12 mouse cellular contexts compared by ENCODE assay signal in the genomic region with DNA sequence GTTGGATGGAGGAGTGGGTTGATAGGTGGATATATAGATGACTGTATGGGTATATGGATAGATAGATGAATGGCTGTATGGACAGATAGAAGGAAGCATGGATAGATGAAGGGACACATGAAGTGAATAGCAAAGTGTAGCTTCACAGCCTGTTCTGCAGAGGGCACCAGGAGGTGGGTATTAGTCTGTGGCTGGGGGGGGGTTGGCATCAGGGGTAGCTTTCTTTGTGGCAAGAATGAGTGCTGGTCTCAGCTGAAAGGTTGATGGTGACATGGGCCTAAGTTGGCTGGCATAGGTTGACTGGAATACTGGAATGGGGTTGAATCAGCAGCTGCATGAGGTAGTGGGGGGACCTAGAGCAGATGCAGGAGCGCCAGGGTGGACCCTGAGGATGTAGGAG. TPM values are rescaled to one million over a fixed set of nuclear protein-coding genes. Genes with fewer than 3 reads are reported as not detected.
DNase-seq lines count a peak whose midpoint lies in the region; ATAC-seq and TF ChIP-seq lines count a peak whose summit lies in the region.
"Had no signal": no experiment of that assay in that cellular context is flagged by ENCODE, and none has a peak within 500 bp of the region (broad histone marks: within the 10 kb centered on the region; RNA-seq: fewer than 3 reads in every experiment).

No protein-coding gene starts in this region.

- 8% methylated on average over 1 of the region's 1 CpGs for WGBS in heart, embryonic 10.5 days
- WGBS in forebrain, embryonic 14.5 days: 20% methylated on average over 1 of the region's 1 CpGs
- WGBS in limb, embryonic 14.5 days: 0% methylated on average over 1 of the region's 1 CpGs

- peak overlapping the region; percentile 90; the same call in 1 of the 2 replicates for H3K27ac ChIP-seq in heart, embryonic 10.5 days
- peak overlapping the region; percentile 97 for H3K27ac ChIP-seq in forebrain, embryonic 14.5 days (ENCODE audit: low read depth, low read length)
- no peak overlapping the region for H3K27ac ChIP-seq in limb, embryonic 14.5 days (replicated peaks; ENCODE audit: low read depth, low read length)

- peak; percentile 8; the same call in 1 of the 2 replicates for ATAC-seq in forebrain, embryonic 14.5 days
- no peak for ATAC-seq in limb, embryonic 14.5 days (ENCODE audit: low FRiP score, low read depth)

- H3K4me2 ChIP-seq in forebrain, embryonic 14.5 days (ENCODE audit: low read length): peak overlapping the region; percentile 93
- H3K4me2 ChIP-seq in limb, embryonic 14.5 days (replicated peaks; ENCODE audit: low read depth, low read length, severe bottlenecking): no peak overlapping the region

- no peak for TF ChIP-seq POLR2A in limb, embryonic 14.5 days (IDR thresholded peaks at IDR 0.05; ENCODE audit: borderline replicate concordance, extremely low read depth, insufficient read depth, insufficient read length)

- H3K9ac ChIP-seq in forebrain, embryonic 14.5 days (ENCODE audit: low read length): peak overlapping the region; percentile 98
- no peak overlapping the region for H3K9ac ChIP-seq in limb, embryonic 14.5 days (ENCODE audit: low read depth, low read length, severe bottlenecking)

- no peaks in the 10 kb centered on the region for H3K9me3 ChIP-seq in heart, embryonic 10.5 days
- H3K9me3 ChIP-seq in forebrain, embryonic 14.5 days (replicated peaks; ENCODE audit: control insufficient read depth, low read length): no peaks in the 10 kb centered on the region
- H3K9me3 ChIP-seq in limb, embryonic 14.5 days (ENCODE audit: control insufficient read depth, low read length): no peaks in the 10 kb centered on the region
- H3K9me3 ChIP-seq: intestine, embryonic 15.5 days had no signal

- H3K27me3 ChIP-seq in heart, embryonic 10.5 days (ENCODE audit: insufficient read depth, poor library complexity, severe bottlenecking): peaks cover 95% of the 10 kb centered on the region
- no peaks in the 10 kb centered on the region for H3K27me3 ChIP-seq in forebrain, embryonic 14.5 days (replicated peaks; ENCODE audit: control insufficient read depth, insufficient read depth, low read length)
- H3K27me3 ChIP-seq in limb, embryonic 14.5 days (ENCODE audit: control insufficient read depth, insufficient read depth, low read length): peaks cover 60% of the 10 kb centered on the region

- peaks cover 48% of the 10 kb centered on the region for H3K4me1 ChIP-seq in heart, embryonic 10.5 days
- H3K4me1 ChIP-seq in forebrain, embryonic 14.5 days (ENCODE audit: control insufficient read depth, insufficient read depth, low read length): peaks cover 30% of the 10 kb centered on the region
- peaks cover 5% of the 10 kb centered on the region; the same call in 1 of the 2 replicates for H3K4me1 ChIP-seq in limb, embryonic 14.5 days (ENCODE audit: control insufficient read depth, insufficient read depth, low read length)

- intact Hi-C loops in heart, postnatal 14 days (cut with DNase I): no loop called here

- peak overlapping the region; percentile 63 for H3K4me3 ChIP-seq in heart, embryonic 10.5 days
- peak overlapping the region; percentile 75 for H3K4me3 ChIP-seq in forebrain, embryonic 14.5 days (ENCODE audit: low read depth, low read length)
- peak overlapping the region; percentile 28; the same call in 1 of the 2 replicates for H3K4me3 ChIP-seq in limb, embryonic 14.5 days (replicated peaks; ENCODE audit: low read length)

- DNase-seq in heart, embryonic 10.5 days (ENCODE audit: low spot score): no peak
- DNase-seq in heart, postnatal 14 days: no peak
- peak; percentile 44 for DNase-seq in brain, adult 2 months (ENCODE audit: low read depth, low spot score)
- peak; percentile 31 for DNase-seq in forebrain, embryonic 14.5 days (ENCODE audit: low spot score)
- no peak for DNase-seq in limb, embryonic 14.5 days (ENCODE audit: low spot score)
- DNase-seq in thymus, adult 18-20 months: no peak
- DNase-seq in thymus, postnatal 0 days (ENCODE audit: low spot score): no peak
- DNase-seq in urinary bladder, adult 2 months (ENCODE audit: low spot score): no peak

- H3K36me3 ChIP-seq in heart, embryonic 10.5 days: no peaks in the 10 kb centered on the region
- H3K36me3 ChIP-seq in forebrain, embryonic 14.5 days (ENCODE audit: control insufficient read depth, insufficient read depth, low read length): peaks cover 19% of the 10 kb centered on the region
- H3K36me3 ChIP-seq in limb, embryonic 14.5 days (ENCODE audit: control insufficient read depth, insufficient read depth, low read length): no peaks in the 10 kb centered on the region
- H3K36me3 ChIP-seq: intestine, embryonic 15.5 days had no signal

RNA-seq across cellular contexts. Expression of gene Lrrc4b, which starts 12.4 kb away (rescaled TPM):
- 1.2 and 1.7 TPM in 2 replicates for polyA plus RNA-seq in heart, embryonic 10.5 days (2016; fragmentation: Nextera tagmentation; extraction: Ambion mirVana)
- 10 to 100 TPM; 18.7 to 19.7 TPM for total RNA-seq in heart, postnatal 14 days (2021)
- polyA plus RNA-seq in forebrain, embryonic 14.5 days (2014; fragmentation: Nextera tagmentation; extraction: Ambion mirVana): 20.8 and 22.1 TPM in 2 replicates
- polyA plus RNA-seq in limb, embryonic 14.5 days (2012; rRNA removed): 15.3 and 23.0 TPM in 2 replicates
- polyA plus RNA-seq in limb, embryonic 14.5 days (2014; fragmentation: Nextera tagmentation; extraction: Ambion mirVana): 1.6 and 1.8 TPM in 2 replicates
- polyA plus RNA-seq in thymus, postnatal 0 days (2015; fragmentation: Nextera tagmentation; extraction: Ambion mirVana): 0.05 TPM in 1 of 2 replicates, not detected in the other
- 1.7 and 2.3 TPM in 2 replicates for polyA plus RNA-seq in urinary bladder, adult 2 months (2012; rRNA removed)
- total RNA-seq: common myeloid progenitor, adult 5-6 weeks had no signal
- polyA plus RNA-seq: C2C12; liver, embryonic 16.5 days had no signal

RNA-seq across cellular contexts. Expression of gene Aspdh, which starts 24.0 kb away (rescaled TPM):
- polyA plus RNA-seq in heart, embryonic 10.5 days (2016; fragmentation: Nextera tagmentation; extraction: Ambion mirVana): 0.83 and 1.8 TPM in 2 replicates
- 1 to 10 TPM in 1 of 2 experiments, under 1 TPM in 1; 1.00 to 1.1 TPM for total RNA-seq in heart, postnatal 14 days (2021)
- 5.3 TPM in 2 replicates for polyA plus RNA-seq in forebrain, embryonic 14.5 days (2014; fragmentation: Nextera tagmentation; extraction: Ambion mirVana)
- polyA plus RNA-seq in limb, embryonic 14.5 days (2012; rRNA removed): 1.8 and 3.1 TPM in 2 replicates
- 0.37 and 0.58 TPM in 2 replicates for polyA plus RNA-seq in limb, embryonic 14.5 days (2014; fragmentation: Nextera tagmentation; extraction: Ambion mirVana)
- not detected in 2 replicates for polyA plus RNA-seq in thymus, postnatal 0 days (2015; fragmentation: Nextera tagmentation; extraction: Ambion mirVana)
- polyA plus RNA-seq in urinary bladder, adult 2 months (2012; rRNA removed): 0.10 and 0.22 TPM in 2 replicates
- total RNA-seq: common myeloid progenitor, adult 5-6 weeks had no signal
- polyA plus RNA-seq: C2C12 had no signal

RNA-seq across cellular contexts. Expression of gene Josd2, which starts 26.6 kb away (rescaled TPM):
- 158 and 196 TPM in 2 replicates for polyA plus RNA-seq in heart, embryonic 10.5 days (2016; fragmentation: Nextera tagmentation; extraction: Ambion mirVana)
- total RNA-seq in heart, postnatal 14 days (2021): 100 to 1,000 TPM; 105 to 111 TPM
- polyA plus RNA-seq in forebrain, embryonic 14.5 days (2014; fragmentation: Nextera tagmentation; extraction: Ambion mirVana): 49.3 and 50.5 TPM in 2 replicates
- polyA plus RNA-seq in limb, embryonic 14.5 days (2012; rRNA removed): 167 and 215 TPM in 2 replicates
- 78.9 and 81.5 TPM in 2 replicates for polyA plus RNA-seq in limb, embryonic 14.5 days (2014; fragmentation: Nextera tagmentation; extraction: Ambion mirVana)
- polyA plus RNA-seq in thymus, postnatal 0 days (2015; fragmentation: Nextera tagmentation; extraction: Ambion mirVana): 30.6 and 37.4 TPM in 2 replicates
- 85.0 and 110 TPM in 2 replicates for polyA plus RNA-seq in urinary bladder, adult 2 months (2012; rRNA removed)

RNA-seq across cellular contexts. Expression of gene Emc10, which starts 55.1 kb away (rescaled TPM):
- polyA plus RNA-seq in heart, embryonic 10.5 days (2016; fragmentation: Nextera tagmentation; extraction: Ambion mirVana): 92.2 and 95.7 TPM in 2 replicates
- 10 to 100 TPM; 95.4 to 98.8 TPM for total RNA-seq in heart, postnatal 14 days (2021)
- polyA plus RNA-seq in forebrain, embryonic 14.5 days (2014; fragmentation: Nextera tagmentation; extraction: Ambion mirVana): 147 and 154 TPM in 2 replicates
- 182 and 265 TPM in 2 replicates for polyA plus RNA-seq in limb, embryonic 14.5 days (2012; rRNA removed)
- polyA plus RNA-seq in limb, embryonic 14.5 days (2014; fragmentation: Nextera tagmentation; extraction: Ambion mirVana): 149 and 151 TPM in 2 replicates
- polyA plus RNA-seq in thymus, postnatal 0 days (2015; fragmentation: Nextera tagmentation; extraction: Ambion mirVana): 83.8 and 85.5 TPM in 2 replicates
- 127 TPM in 2 replicates for polyA plus RNA-seq in urinary bladder, adult 2 months (2012; rRNA removed)

RNA-seq across cellular contexts. Expression of gene Fam71e1, which starts 55.2 kb away (rescaled TPM):
- polyA plus RNA-seq in heart, embryonic 10.5 days (2016; fragmentation: Nextera tagmentation; extraction: Ambion mirVana): 9.3 and 11.1 TPM in 2 replicates
- total RNA-seq in heart, postnatal 14 days (2021): 1 to 10 TPM; 5.3 to 6.5 TPM
- 13.0 and 24.0 TPM in 2 replicates for polyA plus RNA-seq in forebrain, embryonic 14.5 days (2014; fragmentation: Nextera tagmentation; extraction: Ambion mirVana)
- 19.8 and 21.5 TPM in 2 replicates for polyA plus RNA-seq in limb, embryonic 14.5 days (2012; rRNA removed)
- polyA plus RNA-seq in limb, embryonic 14.5 days (2014; fragmentation: Nextera tagmentation; extraction: Ambion mirVana): 12.2 and 13.6 TPM in 2 replicates
- polyA plus RNA-seq in thymus, postnatal 0 days (2015; fragmentation: Nextera tagmentation; extraction: Ambion mirVana): 9.5 and 13.4 TPM in 2 replicates
- polyA plus RNA-seq in urinary bladder, adult 2 months (2012; rRNA removed): 10.0 and 12.5 TPM in 2 replicates
- total RNA-seq: common myeloid progenitor, adult 5-6 weeks had no signal

Comparison
In these comparisons a context has a peak if more than half of its experiments do, and no peak if none do; other contexts are left out.
1. DNase-seq: peak in brain, adult 2 months (single experiment) and forebrain, embryonic 14.5 days (single experiment); none in heart, embryonic 10.5 days (single experiment), heart, postnatal 14 days (0 of 2), limb, embryonic 14.5 days (single experiment), thymus, adult 18-20 months (0 of 2), thymus, postnatal 0 days (single experiment) and urinary bladder, adult 2 months (single experiment).
2. Peak in every context shown above with its lines, with median percentiles within 50 percentile points of each other: H3K4me3 ChIP-seq.